Mouse (Mus musculus) forebrain, embryonic 10.5 days (tissue): ENCODE data around the gene Tnk1. TPM values are rescaled to one million over a fixed set of nuclear protein-coding genes. Genes with fewer than 3 reads are reported as not detected.

Experiments
- DNase-seq: peaks from one replicate; pipeline ENCODE4 v3.0.0-alpha.2; 2017; ENCODE audit warnings: low spot score; ENCODE audit errors: extremely low spot score
- H3K27ac ChIP-seq: fragments of 300-500 bp; sonication (generic); 2 replicates; pipeline ENCODE4 v1.5.1; 2016; ENCODE audit warnings: mild to moderate bottlenecking
- H3K27me3 ChIP-seq: fragments of 300-500 bp; sonication (generic); 2 replicates; pipeline ENCODE4 v1.6.1; 2016; ENCODE audit warnings: mild to moderate bottlenecking; ENCODE audit not compliant: poor library complexity, severe bottlenecking
- H3K36me3 ChIP-seq: fragments of 300-500 bp; sonication (generic); replicated peaks from 2 replicates; pipeline ENCODE4 v1.6.1; 2016; ENCODE audit warnings: mild to moderate bottlenecking, moderate library complexity
- H3K4me1 ChIP-seq: fragments of 300-500 bp; sonication (generic); 2 replicates; pipeline ENCODE4 v1.6.1; 2016
- H3K4me3 ChIP-seq: fragments of 300-500 bp; sonication (generic); 2 replicates; pipeline ENCODE4 v1.5.1; 2016; ENCODE audit warnings: mild to moderate bottlenecking, moderate library complexity
- H3K9me3 ChIP-seq: fragments of 300-500 bp; sonication (generic); 2 replicates; pipeline ENCODE4 v1.6.1; 2016; ENCODE audit warnings: mild to moderate bottlenecking, moderate library complexity
- WGBS: fragments of 180-500 bp; shearing (Covaris S2); methylation state at CpG from one replicate; pipeline ENCODE4 v1.1.7; 2016; 5-methylcytosine and 5-hydroxymethylcytosine counted together
- polyA plus RNA-seq: library from polyadenylated mRNA; unstranded; fragments of >200 nt; fragmentation: Nextera tagmentation; extraction: Ambion mirVana; gene quantifications from 2 replicates; pipeline ENCODE4 v1.2.1, GENCODE M21; 2016

Gene Tnk1
- polyA plus RNA-seq, 1 experiment from 2014 or later = 1.9 TPM

- H3K36me3 ChIP-seq = peaks cover 42% of the 10 kb centered on the region
- H3K27me3 ChIP-seq = peaks cover 52% of the 10 kb centered on the region
- peak overlapping the region; percentile 75 for H3K4me3 ChIP-seq
- WGBS = 63% methylated on average over 8 of the region's 8 CpGs
- H3K27ac ChIP-seq = peak overlapping the region; percentile 87
- H3K9me3 ChIP-seq = no peaks in the 10 kb centered on the region
- peaks cover 66% of the 10 kb centered on the region for H3K4me1 ChIP-seq
- DNase-seq = no peak
These were observed 25.0 kb downstream of the Tnk1 start for GRCm38 (mm10) chr11:69833554-69833953.

GRCm38 (mm10) chr11:69828832-69829231 is 29.7 kb downstream of the Tnk1 start:
- Histone ChIP-seq H3K27ac (peak overlapping the region; percentile 35; the same call in 1 of the 2 replicates), H3K36me3 (peaks cover 86% of the 10 kb centered on the region), H3K4me3 (no peak overlapping the region), H3K4me1 (peaks cover 31% of the 10 kb centered on the region), H3K9me3 (peaks cover 7% of the 10 kb centered on the region; the same call in 1 of the 2 replicates), H3K27me3 (peaks cover 20% of the 10 kb centered on the region)
- 75% methylated on average over 5 of the region's 5 CpGs for WGBS
- no peak for DNase-seq

- 78% methylated on average over 2 of the region's 2 CpGs for WGBS
- H3K27me3 ChIP-seq = no peaks in the 10 kb centered on the region
- peaks cover 50% of the 10 kb centered on the region for H3K36me3 ChIP-seq
- H3K4me3 ChIP-seq = no peak overlapping the region
- H3K27ac ChIP-seq = no peak overlapping the region
- no peak for DNase-seq
- peaks cover 7% of the 10 kb centered on the region; the same call in 1 of the 2 replicates for H3K4me1 ChIP-seq
- H3K9me3 ChIP-seq = peaks cover 7% of the 10 kb centered on the region; the same call in 1 of the 2 replicates
These were observed 35.1 kb downstream of the Tnk1 start for GRCm38 (mm10) chr11:69823456-69823855.

- no peak for DNase-seq
- WGBS = 90% methylated on average over 3 of the region's 3 CpGs
- peaks cover 7% of the 10 kb centered on the region; the same call in 1 of the 2 replicates for H3K4me1 ChIP-seq
- no peak within 1 kb of the TSS for H3K4me3 ChIP-seq
- no peaks in the 10 kb centered on the region for H3K27me3 ChIP-seq
- peaks cover 36% of the 10 kb centered on the region for H3K36me3 ChIP-seq
- no peak within 1 kb of the TSS for H3K27ac ChIP-seq
- peaks cover 17% of the 10 kb centered on the region for H3K9me3 ChIP-seq
These were observed 36.5 kb downstream of the Tnk1 start, which contains the start of gene Spem1 for GRCm38 (mm10) chr11:69822080-69822479. Gene Spem1 (minus strand): TSS chr11:69822180.

GRCm38 (mm10) chr11:69818871-69819270 is 39.7 kb downstream of the Tnk1 start:
- peaks cover 5% of the 10 kb centered on the region for H3K36me3 ChIP-seq
- no peak overlapping the region for H3K27ac ChIP-seq
- no peaks in the 10 kb centered on the region for H3K27me3 ChIP-seq
- no peak overlapping the region for H3K4me3 ChIP-seq
- peaks cover 19% of the 10 kb centered on the region for H3K9me3 ChIP-seq
- DNase-seq = no peak
- WGBS = 95% methylated on average over 8 of the region's 8 CpGs
- no peaks in the 10 kb centered on the region for H3K4me1 ChIP-seq

- H3K27me3 ChIP-seq = no peaks in the 10 kb centered on the region
- no peaks in the 10 kb centered on the region for H3K36me3 ChIP-seq
- H3K9me3 ChIP-seq = peaks cover 19% of the 10 kb centered on the region
- H3K4me1 ChIP-seq = no peaks in the 10 kb centered on the region
- no peak within 1 kb of the TSS for H3K4me3 ChIP-seq
- WGBS = 80% methylated on average over 2 of the region's 2 CpGs
- no peak within 1 kb of the TSS for H3K27ac ChIP-seq
- no peak for DNase-seq
These were observed 40.2 kb downstream of the Tnk1 start, which contains the start of gene Spem2 for GRCm38 (mm10) chr11:69818365-69818764. Gene Spem2 (minus strand): TSS chr11:69818465.

GRCm38 (mm10) chr11:69816520-69816919 is 42.0 kb downstream of the Tnk1 start:
- H3K9me3 ChIP-seq = peaks cover 19% of the 10 kb centered on the region
- no peaks in the 10 kb centered on the region for H3K36me3 ChIP-seq
- no peak overlapping the region for H3K4me3 ChIP-seq
- DNase-seq = no peak
- H3K27me3 ChIP-seq = no peaks in the 10 kb centered on the region
- no peak overlapping the region for H3K27ac ChIP-seq
- whole genome bisulfite sequencing = 95% methylated on average over 12 of the region's 12 CpGs
- H3K4me1 ChIP-seq = no peaks in the 10 kb centered on the region

- no peaks in the 10 kb centered on the region for H3K27me3 ChIP-seq
- DNase-seq = no peak
- H3K4me3 ChIP-seq = no peak within 1 kb of the TSS
- 65% methylated on average over 10 of the region's 10 CpGs for WGBS
- H3K36me3 ChIP-seq = no peaks in the 10 kb centered on the region
- no peak within 1 kb of the TSS for H3K27ac ChIP-seq
- peaks cover 19% of the 10 kb centered on the region for H3K9me3 ChIP-seq
- H3K4me1 ChIP-seq = no peaks in the 10 kb centered on the region
These were observed 43.4 kb downstream of the Tnk1 start, which contains the start of gene Gm39566 for GRCm38 (mm10) chr11:69815155-69815554. Gene Gm39566 (minus strand): TSS chr11:69815298.

GRCm38 (mm10) chr11:69810280-69810679 is 48.2 kb downstream of the Tnk1 start:
- Histone ChIP-seq H3K27me3 (peaks cover 28% of the 10 kb centered on the region), H3K4me1 (peaks cover 4% of the 10 kb centered on the region; the same call in 1 of the 2 replicates), H3K9me3 (peaks cover 5% of the 10 kb centered on the region; the same call in 1 of the 2 replicates), H3K27ac (no peak overlapping the region), H3K4me3 (no peak overlapping the region), H3K36me3 (no peaks in the 10 kb centered on the region)
- DNase-seq = no peak

- Histone ChIP-seq H3K4me3 (no peak overlapping the region), H3K4me1 (peaks cover 30% of the 10 kb centered on the region), H3K27ac (no peak overlapping the region), H3K9me3 (peaks cover 5% of the 10 kb centered on the region; the same call in 1 of the 2 replicates), H3K36me3 (no peaks in the 10 kb centered on the region), H3K27me3 (peaks cover 55% of the 10 kb centered on the region)
- WGBS = 85% methylated on average over 2 of the region's 2 CpGs
- DNase-seq = no peak
These were observed 50.9 kb downstream of the Tnk1 start for GRCm38 (mm10) chr11:69807641-69808040.

- WGBS = 78% methylated on average over 4 of the region's 4 CpGs
- peaks cover 43% of the 10 kb centered on the region for H3K4me1 ChIP-seq
- H3K36me3 ChIP-seq = no peaks in the 10 kb centered on the region
- no peak overlapping the region for H3K27ac ChIP-seq
- H3K27me3 ChIP-seq = peaks cover 67% of the 10 kb centered on the region
- DNase-seq = no peak
- H3K4me3 ChIP-seq = no peak overlapping the region
- peaks cover 5% of the 10 kb centered on the region; the same call in 1 of the 2 replicates for H3K9me3 ChIP-seq
These were observed 52.2 kb downstream of the Tnk1 start for GRCm38 (mm10) chr11:69806378-69806777.

GRCm38 (mm10) chr11:69804972-69805909 is 53.3 kb downstream of the Tnk1 start, which contains the start of gene Tmem102:
Gene Tmem102 (minus strand): TSS chr11:69805624.
- Histone ChIP-seq H3K36me3 (no peaks in the 10 kb centered on the region), H3K9me3 (peaks cover 5% of the 10 kb centered on the region; the same call in 1 of the 2 replicates), H3K4me1 (peaks cover 54% of the 10 kb centered on the region), H3K27me3 (peaks cover 79% of the 10 kb centered on the region), H3K27ac (peak within 1 kb of the TSS; percentile 20; the same call in 1 of the 2 replicates), H3K4me3 (peak within 1 kb of the TSS; percentile 58)
- WGBS = 5% methylated on average over 29 of the region's 29 CpGs
- DNase-seq = no peak

GRCm38 (mm10) chr11:69804652-69804940 is 53.9 kb downstream of the Tnk1 start:
- H3K36me3 ChIP-seq = no peaks in the 10 kb centered on the region
- 4% methylated on average over 12 of the region's 12 CpGs for WGBS
- no peak for DNase-seq
- peaks cover 60% of the 10 kb centered on the region for H3K4me1 ChIP-seq
- H3K27ac ChIP-seq = 0 out of 2 replicates have a peak overlapping the region, but pooled peaks have one; percentile 20
- H3K4me3 ChIP-seq = peak overlapping the region; percentile 58; the same call in 1 of the 2 replicates
- peaks cover 5% of the 10 kb centered on the region; the same call in 1 of the 2 replicates for H3K9me3 ChIP-seq
- peaks cover 85% of the 10 kb centered on the region for H3K27me3 ChIP-seq
